Mouse (Mus musculus) myocyte (in vitro differentiated cells): ENCODE data around the gene Tmeff2. TPM values are rescaled to one million over a fixed set of nuclear protein-coding genes. Genes with fewer than 3 reads are reported as not detected.
"Not testable (repeated sequence)": the region's sequence is repeated elsewhere in the genome, so short reads cannot be mapped to it uniquely, and the experiment has no call there.

ENCODE experiments used
- H3K27me3 ChIP-seq: one replicate; pipeline ENCODE4 v1.6.1; 2011; ENCODE audit not compliant: control insufficient read depth, insufficient read depth, insufficient read length
- H3K36me3 ChIP-seq: one replicate; pipeline ENCODE4 v1.6.1; 2011; ENCODE audit not compliant: control insufficient read depth, insufficient read depth
- H3K4me2 ChIP-seq: one replicate; pipeline ENCODE4 v1.6.1; 2011; ENCODE audit warnings: low read depth, control low read depth
- H3K4me3 ChIP-seq: one replicate; pipeline ENCODE4 v1.5.1; 2011; ENCODE audit warnings: mild to moderate bottlenecking, control low read depth, moderate library complexity
- H3K79me2 ChIP-seq: one replicate; pipeline ENCODE4 v1.6.1; 2011; ENCODE audit not compliant: control insufficient read depth, insufficient read depth
- H3ac ChIP-seq: one replicate; pipeline ENCODE4 v1.6.1; 2011; ENCODE audit not compliant: control insufficient read depth, insufficient read length
- CEBPB ChIP-seq: IDR thresholded peaks from 2 replicates; pipeline ENCODE4 v1.6.1; 2011; ENCODE audit warnings: mild to moderate bottlenecking, moderate library complexity; ENCODE audit not compliant: poor library complexity, insufficient read depth, severe bottlenecking
- E2F4 ChIP-seq: IDR thresholded peaks from one replicate; pipeline ENCODE4 v1.6.1; 2011; ENCODE audit warnings: mild to moderate bottlenecking, control low read depth, moderate library complexity; ENCODE audit not compliant: insufficient read depth
- MAX ChIP-seq: IDR thresholded peaks from one replicate; pipeline ENCODE4 v1.6.1; 2011; ENCODE audit warnings: low read depth, mild to moderate bottlenecking, control low read depth
- MYOD1 ChIP-seq, 3 experiments: IDR thresholded peaks; one replicate each; pipeline ENCODE4 v1.6.1; 2011; ENCODE audit warnings: control low read depth in 2 of 3, low read depth in 2 of 3, mild to moderate bottlenecking in 2 of 3, moderate library complexity in 1 of 3; ENCODE audit not compliant: insufficient read length in 2 of 3, control insufficient read depth in 1 of 3
- MYOG ChIP-seq, 3 experiments: IDR thresholded peaks; one replicate each; pipeline ENCODE4 v1.6.1; 2011; ENCODE audit warnings: control low read depth in 2 of 3, low read depth in 2 of 3, mild to moderate bottlenecking in 2 of 3; ENCODE audit not compliant: insufficient read length in 2 of 3, control insufficient read depth in 1 of 3, insufficient read depth in 1 of 3
- POLR2A ChIP-seq: IDR thresholded peaks from one replicate; pipeline ENCODE4 v1.6.1; 2011; ENCODE audit warnings: low read depth, mild to moderate bottlenecking, control low read depth, moderate library complexity; ENCODE audit not compliant: insufficient read length
- POLR2AphosphoS2 ChIP-seq: IDR thresholded peaks from one replicate; pipeline ENCODE4 v1.6.1; 2011; ENCODE audit warnings: low read depth, control low read depth; ENCODE audit not compliant: insufficient read length
- REST ChIP-seq: IDR thresholded peaks from one replicate; pipeline ENCODE4 v1.6.1; 2011; ENCODE audit warnings: mild to moderate bottlenecking, control low read depth, moderate library complexity; ENCODE audit not compliant: insufficient read depth, insufficient read length
- SRF ChIP-seq: IDR thresholded peaks from one replicate; pipeline ENCODE4 v1.6.1; 2011; ENCODE audit warnings: low read depth; ENCODE audit not compliant: control insufficient read depth, insufficient read length
- TCF12 ChIP-seq: IDR thresholded peaks from one replicate; pipeline ENCODE4 v1.6.1; 2011; ENCODE audit warnings: mild to moderate bottlenecking, control low read depth; ENCODE audit not compliant: poor library complexity, insufficient read depth, severe bottlenecking
- TCF3 ChIP-seq: IDR thresholded peaks from one replicate; pipeline ENCODE4 v1.6.1; 2011; ENCODE audit warnings: low read depth, control low read depth; ENCODE audit not compliant: insufficient read length
- USF1 ChIP-seq: IDR thresholded peaks from one replicate; pipeline ENCODE4 v1.6.1; 2011; ENCODE audit warnings: low read depth, mild to moderate bottlenecking, control low read depth, moderate library complexity
- polyA plus RNA-seq: library from polyadenylated mRNA; unstranded; fragments of >200 nt; fragmentation: generic; extraction: Trizol; gene quantifications from one replicate; pipeline ENCODE4 v1.2.1, GENCODE M21; 2012; ENCODE audit warnings: missing spikeins

Gene Tmeff2
- polyA plus RNA-seq: 5.1 TPM

DNA sequence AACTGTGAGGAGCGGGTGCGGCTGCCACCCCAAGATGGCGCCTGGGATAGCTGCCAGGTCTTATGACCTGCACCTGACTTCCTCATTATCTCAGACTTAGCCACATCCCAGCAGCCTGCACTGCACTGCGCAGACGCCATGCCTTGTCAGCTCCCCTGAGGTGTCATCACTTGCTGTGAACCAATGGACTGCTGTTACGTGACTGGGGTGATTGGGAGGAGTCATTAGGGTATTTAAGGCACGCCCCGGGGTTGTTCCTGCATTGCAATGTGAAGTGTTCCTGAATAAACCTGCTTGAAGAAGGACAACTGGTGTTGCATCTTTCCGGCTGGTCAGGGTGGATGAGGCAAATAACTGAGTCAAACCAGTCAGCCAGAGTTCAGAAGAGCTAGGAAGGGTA, at the start of gene Tmeff2:
Gene Tmeff2, plus strand, starts transcription at position 262 of the 400 bp plus-strand sequence.
- H3K36me3 ChIP-seq, H3K79me2 ChIP-seq, H3K27me3 ChIP-seq, H3K4me2 ChIP-seq, H3ac ChIP-seq, H3K4me3 ChIP-seq: not testable (repeated sequence)

DNA sequence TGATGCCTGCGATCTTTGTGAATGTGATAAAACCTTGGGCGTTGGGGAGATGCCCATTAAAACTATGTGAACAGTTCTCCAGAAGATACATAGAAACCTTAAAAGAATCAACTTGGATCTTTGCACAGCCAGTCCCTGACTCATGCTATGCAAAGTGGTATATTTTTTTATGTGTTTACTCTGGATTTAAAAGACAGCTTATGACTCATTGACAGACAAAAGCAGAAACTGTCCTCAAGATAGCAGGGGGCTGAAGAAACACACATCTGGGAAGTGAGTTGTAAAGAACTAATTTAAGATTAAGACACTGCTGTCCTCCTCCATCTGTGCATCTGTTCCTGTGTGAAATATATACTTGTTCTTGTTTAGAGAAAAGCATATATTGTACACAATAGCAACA, 38.9 kb upstream of the Tmeff2 start:
- Histone ChIP-seq H3K4me2 (no peak overlapping the region), H3K36me3 (no peaks in the 10 kb centered on the region), H3K27me3 (no peaks in the 10 kb centered on the region), H3ac (no peak overlapping the region), H3K4me3 (no peak overlapping the region), H3K79me2 (no peaks in the 10 kb centered on the region)
- TF ChIP-seq CEBPB (no peak), REST (no peak), SRF (no peak), POLR2A (no peak), MYOD1 (IDR thresholded peaks at IDR 0.05; ENCODE audit: control insufficient read depth in 1 of 3, insufficient read length in 2 of 3, low read depth in 2 of 3) (no peak), USF1 (no peak), E2F4 (no peak), TCF3 (no peak), MYOG (IDR thresholded peaks at IDR 0.05; ENCODE audit: control insufficient read depth in 1 of 3, insufficient read depth in 1 of 3, insufficient read length in 2 of 3, low read depth in 2 of 3) (no peak), TCF12 (no peak), MAX (no peak), POLR2AphosphoS2 (no peak)

DNA sequence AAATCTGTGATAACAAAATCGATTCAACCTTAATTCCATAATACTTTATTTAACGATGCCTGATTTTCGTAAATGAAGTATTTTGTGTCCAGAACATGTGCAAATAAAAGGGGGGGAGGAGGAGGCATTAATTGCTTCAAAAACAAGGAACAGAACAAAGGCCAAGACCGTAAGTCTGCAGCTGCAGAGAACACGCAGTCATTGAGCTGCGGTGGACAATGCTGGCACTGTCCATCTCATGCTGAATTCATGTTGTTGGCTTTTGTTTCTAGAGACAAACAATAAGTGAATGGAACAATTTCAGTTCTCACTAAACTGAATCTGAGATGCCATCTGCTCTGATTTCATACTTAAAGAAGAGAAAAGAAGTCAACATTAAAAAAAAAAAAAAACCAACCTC, 2.8 kb upstream of the Tmeff2 start:
- H3K4me2 ChIP-seq: no peak overlapping the region
- H3K27me3 ChIP-seq: no peaks in the 10 kb centered on the region
- H3K79me2 ChIP-seq: no peaks in the 10 kb centered on the region
- TF ChIP-seq POLR2A (no peak), TCF12 (no peak), TCF3 (no peak), USF1 (no peak), E2F4 (no peak), POLR2AphosphoS2 (no peak), MYOD1 (IDR thresholded peaks at IDR 0.05; ENCODE audit: control insufficient read depth in 1 of 3, insufficient read length in 2 of 3, low read depth in 2 of 3) (no peak), MAX (no peak), MYOG (IDR thresholded peaks at IDR 0.05; ENCODE audit: control insufficient read depth in 1 of 3, insufficient read depth in 1 of 3, insufficient read length in 2 of 3, low read depth in 2 of 3) (no peak), CEBPB (no peak), REST (no peak)
- no peaks in the 10 kb centered on the region for H3K36me3 ChIP-seq
- H3K4me3 ChIP-seq: no peak overlapping the region
- H3ac ChIP-seq: no peak overlapping the region

DNA sequence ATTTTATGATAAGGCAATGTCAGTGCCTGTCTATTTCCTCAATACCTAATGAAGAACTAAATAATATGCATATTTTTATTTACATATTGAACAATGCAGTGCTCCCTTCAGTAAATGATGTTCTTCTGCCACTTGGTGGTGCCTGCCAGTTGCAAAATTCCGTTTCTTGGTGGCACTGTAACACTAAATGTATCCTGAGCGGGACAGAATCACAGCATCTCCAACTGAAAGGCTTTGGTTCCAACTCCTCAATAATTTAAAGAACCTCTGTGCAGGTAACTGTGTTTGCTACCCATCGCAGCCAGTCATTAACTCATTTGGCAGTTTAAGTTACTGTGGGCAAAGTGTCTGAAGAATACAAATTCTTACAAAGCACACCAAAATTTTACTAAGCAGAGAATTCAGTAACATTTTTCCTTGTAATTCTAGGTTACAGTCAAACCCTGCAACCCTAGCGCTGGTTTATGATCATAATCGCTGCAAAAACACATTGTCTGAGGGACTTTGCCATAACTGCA, 24.4 kb downstream of the Tmeff2 start:
- Histone ChIP-seq H3ac (no peak overlapping the region), H3K27me3 (no peaks in the 10 kb centered on the region), H3K4me2 (no peak overlapping the region), H3K79me2 (no peaks in the 10 kb centered on the region), H3K36me3 (no peaks in the 10 kb centered on the region), H3K4me3 (no peak overlapping the region)
- no peak for TF ChIP-seq POLR2A
- TF ChIP-seq SRF: no peak

DNA sequence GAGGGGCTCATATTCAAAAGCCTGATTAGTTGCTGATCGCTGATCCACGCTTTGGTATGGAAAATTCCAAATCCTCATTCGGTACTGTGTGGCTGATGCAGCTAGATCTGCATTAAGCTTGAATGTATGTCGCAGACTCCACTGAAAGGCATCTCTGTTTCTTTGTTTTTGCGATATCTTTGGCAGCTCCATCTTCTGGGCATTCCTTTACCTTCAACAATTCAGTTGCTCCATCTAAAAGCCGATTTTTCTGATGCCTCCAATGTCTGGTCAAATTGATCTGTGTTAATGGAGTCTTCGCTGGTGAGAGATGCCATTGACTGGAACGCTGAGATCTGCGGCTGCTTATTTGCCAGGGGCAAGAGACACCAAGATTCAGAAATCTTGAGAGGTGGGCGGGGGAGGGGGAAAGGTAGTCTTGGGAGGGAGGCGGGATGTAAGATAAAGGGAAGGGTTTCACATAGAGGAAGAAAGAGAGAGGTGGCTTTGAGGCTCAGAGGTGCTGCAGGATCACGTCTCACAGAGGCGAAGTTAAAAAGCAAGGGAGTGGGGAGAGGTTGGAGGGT, 25.0 kb downstream of the Tmeff2 start:
- no peak for TF ChIP-seq CEBPB
- TF ChIP-seq SRF: no peak
- TF ChIP-seq MAX: no peak
- TF ChIP-seq TCF3: no peak
- TF ChIP-seq MYOD1 (IDR thresholded peaks at IDR 0.05; ENCODE audit: control insufficient read depth in 1 of 3, insufficient read length in 2 of 3, low read depth in 2 of 3): no peak
- no peak for TF ChIP-seq USF1
- H3K4me2 ChIP-seq: no peak overlapping the region
- no peaks in the 10 kb centered on the region for H3K79me2 ChIP-seq
- no peaks in the 10 kb centered on the region for H3K36me3 ChIP-seq
- H3K4me3 ChIP-seq: no peak overlapping the region
- H3K27me3 ChIP-seq: no peaks in the 10 kb centered on the region
- no peak overlapping the region for H3ac ChIP-seq
